Mouse (Mus musculus): ENCODE measurements around the gene Il18r1. TPM values are rescaled to one million over a fixed set of nuclear protein-coding genes. Genes with fewer than 3 reads are reported as not detected.

The Il18r1 gene
- total RNA-seq, 2 experiments from 2014 or later = 0.09 TPM; not detected in 1

DNA sequence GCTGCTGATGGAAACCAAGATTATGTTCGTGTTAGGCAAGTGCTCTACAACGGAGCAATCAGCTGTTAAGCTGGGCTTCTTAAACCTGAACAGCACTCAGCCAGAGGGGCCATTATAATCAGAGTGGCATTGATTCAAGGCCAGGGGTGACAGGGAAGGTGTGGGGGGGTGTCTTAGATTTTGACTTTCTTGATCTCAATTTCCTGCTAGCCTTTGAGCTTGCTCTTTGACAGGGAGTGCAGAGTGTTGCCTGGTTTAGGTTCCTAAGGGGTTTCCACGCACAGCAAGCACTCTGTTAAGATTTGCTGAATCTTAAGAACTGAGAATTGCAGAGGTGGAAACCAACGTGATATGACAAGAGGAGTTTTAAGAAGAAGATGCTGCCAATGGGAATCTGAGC is 11.4 kb downstream of the Il18r1 start:
- intact Hi-C loops (cut with DNase I) = no loop called here
- DNase-seq (ENCODE audit: low spot score in 2 of 2) = no peak

DNA sequence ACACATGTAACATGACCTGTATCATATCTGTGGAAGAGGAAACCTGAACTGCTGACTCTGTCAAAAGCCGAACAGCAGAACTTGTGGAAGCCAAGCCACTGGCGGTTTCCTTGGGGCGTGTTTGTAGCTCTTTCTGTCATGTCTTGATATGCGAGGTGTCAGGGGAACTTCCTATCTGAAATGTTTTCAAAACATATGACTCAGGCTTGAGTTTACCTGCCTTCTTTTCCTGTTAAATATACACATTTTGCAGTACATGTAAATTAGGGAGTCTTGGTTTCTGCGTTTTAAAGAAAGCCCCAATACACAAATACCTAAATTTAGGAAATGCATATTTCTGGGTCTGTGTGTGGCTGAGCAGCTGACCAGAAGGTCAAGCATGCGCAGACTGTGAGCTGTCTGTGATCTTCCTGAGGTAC is 14.2 kb downstream of the Il18r1 start:
- intact Hi-C loops (cut with DNase I) = no loop called here
- no peak for DNase-seq (ENCODE audit: low spot score in 2 of 2)

GRCm38 (mm10) chr1:40494594-40494993 is 29.2 kb downstream of the Il18r1 start:
- intact Hi-C loops (cut with DNase I) = no loop called here
- no peak for DNase-seq (ENCODE audit: low spot score in 2 of 2)

- no peak for DNase-seq (ENCODE audit: low spot score in 2 of 2)
- intact Hi-C loops (cut with DNase I) = no loop called here
These were observed 34.4 kb downstream of the Il18r1 start for GRCm38 (mm10) chr1:40499708-40500107.

DNA sequence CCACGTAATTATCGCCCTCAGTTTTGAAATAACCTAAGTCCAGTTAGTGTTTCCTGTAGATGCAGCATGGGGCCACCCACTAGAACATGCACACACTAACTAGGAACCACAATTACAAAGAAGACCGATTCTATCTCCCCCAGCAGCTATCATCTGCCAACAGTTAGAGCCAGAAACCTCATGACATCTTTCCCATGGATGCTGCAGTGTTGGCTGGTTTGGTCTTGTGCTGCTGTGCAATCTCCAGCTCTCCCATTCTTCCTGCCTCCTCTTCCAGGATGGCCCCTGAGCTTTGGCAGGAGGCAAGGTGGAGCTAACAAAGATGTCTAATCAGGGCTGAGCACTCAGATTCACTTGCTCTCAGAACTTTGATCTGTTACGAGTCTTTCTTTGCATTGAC is 35.8 kb downstream of the Il18r1 start:
- intact Hi-C loops (cut with DNase I) = no loop called here
- no peak for DNase-seq (ENCODE audit: low spot score in 2 of 2)

GRCm38 (mm10) chr1:40501546-40502398 is 36.4 kb downstream of the Il18r1 start:
- DNase-seq (ENCODE audit: low spot score in 2 of 2) = no peak
- intact Hi-C loops (cut with DNase I) = no loop called here

- intact Hi-C loops (cut with DNase I) = no loop called here
- DNase-seq (ENCODE audit: low spot score in 2 of 2) = no peak
These were observed 39.2 kb downstream of the Il18r1 start for GRCm38 (mm10) chr1:40504548-40504947.

GRCm38 (mm10) chr1:40514851-40515585 is 49.7 kb downstream of the Il18r1 start, which contains the start of gene Il18rap:
Gene Il18rap (plus strand): TSS chr1:40515362.
- intact Hi-C loops (cut with DNase I) = no loop called here
- DNase-seq (ENCODE audit: low spot score in 2 of 2) = no peak

- intact Hi-C loops (cut with DNase I) = no loop called here
- no peak for DNase-seq (ENCODE audit: low spot score in 2 of 2)
These were observed 51.0 kb downstream of the Il18r1 start for GRCm38 (mm10) chr1:40516364-40516763.

GRCm38 (mm10) chr1:40522918-40523317 is 57.6 kb downstream of the Il18r1 start:
- DNase-seq (ENCODE audit: low spot score in 2 of 2) = no peak
- intact Hi-C loops (cut with DNase I) = no loop called here

- no peak for DNase-seq (ENCODE audit: low spot score in 2 of 2)
- intact Hi-C loops (cut with DNase I) = no loop called here
These were observed 58.8 kb downstream of the Il18r1 start for GRCm38 (mm10) chr1:40523971-40524722.

DNA sequence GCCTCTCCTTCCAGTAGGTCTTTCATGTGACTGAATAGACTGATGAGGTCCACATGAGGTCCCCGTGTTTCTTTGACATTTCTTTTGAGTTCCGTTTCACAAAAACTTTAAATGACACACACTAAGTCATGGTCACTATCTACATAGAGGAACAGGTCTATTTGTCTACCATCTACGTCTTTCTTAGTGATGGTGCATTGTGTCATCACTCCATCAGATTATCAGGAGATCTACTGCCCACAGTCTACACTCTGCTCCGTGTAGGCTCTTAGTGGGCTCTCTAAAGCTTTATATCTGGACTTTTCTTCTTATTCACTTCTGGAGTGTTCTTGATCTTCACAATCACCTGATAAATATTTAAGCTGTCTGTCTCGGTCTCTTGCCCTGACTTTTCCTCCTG is 63.9 kb downstream of the Il18r1 start:
- DNase-seq (ENCODE audit: low spot score in 2 of 2) = no peak
- intact Hi-C loops (cut with DNase I) = no loop called here

GRCm38 (mm10) chr1:40537577-40537976 is 72.2 kb downstream of the Il18r1 start:
- intact Hi-C loops (cut with DNase I) = no loop called here
- no peak for DNase-seq (ENCODE audit: low spot score in 2 of 2)

DNA sequence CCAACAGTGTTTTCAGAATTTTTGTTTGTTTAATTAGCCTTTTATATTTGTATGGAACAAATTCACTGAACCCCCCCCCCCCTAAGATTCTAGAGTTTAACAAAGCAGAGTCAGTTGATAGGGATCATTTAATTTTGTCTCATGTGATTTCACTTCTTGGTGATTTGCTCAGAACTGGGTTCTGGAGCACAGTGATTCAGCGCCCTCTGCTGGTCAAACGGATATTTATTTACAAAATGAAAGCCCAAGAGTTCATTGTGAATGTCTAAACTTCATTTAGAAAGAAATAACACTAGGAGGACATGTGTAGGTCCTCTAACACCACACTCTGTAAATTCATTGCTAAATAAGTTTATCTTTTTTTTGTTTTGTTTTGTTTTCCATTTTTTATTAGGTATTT is 79.3 kb downstream of the Il18r1 start:
- intact Hi-C loops (cut with DNase I) = loop anchor here (1.0 to 2.0 kb wide), 2 partner anchors 164 to 430 kb away; no protein-coding TSS in a partner anchor
- DNase-seq (ENCODE audit: low spot score in 2 of 2) = peak in 1 of 2 experiments; percentile 37

- intact Hi-C loops (cut with DNase I) = no loop called here
- DNase-seq (ENCODE audit: low spot score in 2 of 2) = no peak
These were observed 81.3 kb downstream of the Il18r1 start for GRCm38 (mm10) chr1:40546645-40547044.

DNA sequence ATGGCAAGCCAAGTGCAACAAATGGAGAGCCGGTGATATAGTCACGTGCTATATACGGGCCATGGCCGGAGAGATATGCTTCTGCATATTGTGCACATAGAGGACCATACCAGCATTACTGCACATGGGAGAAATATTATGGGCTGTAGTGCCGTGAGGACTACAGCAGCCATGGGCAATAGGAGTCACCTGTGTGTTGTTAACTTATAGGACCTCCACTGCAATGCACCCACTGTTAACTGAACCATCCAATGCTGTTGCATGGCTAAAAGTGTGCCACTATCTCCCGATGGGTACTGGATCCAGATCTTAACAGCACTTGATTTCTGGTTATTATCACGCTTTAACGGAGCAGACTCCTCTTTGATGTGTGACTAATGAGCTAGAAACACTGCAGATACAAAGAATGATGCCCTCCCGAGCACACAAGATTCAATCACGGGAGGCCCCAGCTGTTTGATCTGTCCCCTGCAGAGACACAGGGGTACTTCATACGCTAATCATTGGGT is 81.8 kb downstream of the Il18r1 start:
- no peak for DNase-seq (ENCODE audit: low spot score in 2 of 2)
- intact Hi-C loops (cut with DNase I) = no loop called here

- no peak for DNase-seq (ENCODE audit: low spot score in 2 of 2)
- intact Hi-C loops (cut with DNase I) = no loop called here
These were observed 82.4 kb downstream of the Il18r1 start for GRCm38 (mm10) chr1:40547762-40548161.
